Mouse (Mus musculus) layer of hippocampus, adult 9-11 months (tissue): ENCODE results near the gene Adamts17.

Experiments
- DNase-seq: peaks from one replicate; pipeline ENCODE4 v3.0.0; 2022

The Adamts17 gene

GRCm38 (mm10) chr7:67110551-67111159, 271.1 kb downstream of the Adamts17 start:
- DNase-seq: no peak

GRCm38 (mm10) chr7:67112495-67113216, 273.1 kb downstream of the Adamts17 start:
- DNase-seq: no peak

- no peak for DNase-seq
Measured at GRCm38 (mm10) chr7:67114056-67114455, 274.5 kb downstream of the Adamts17 start.

GRCm38 (mm10) chr7:67115056-67115455, 275.5 kb downstream of the Adamts17 start:
- no peak for DNase-seq

- DNase-seq: no peak
Measured at GRCm38 (mm10) chr7:67135140-67135539, 295.6 kb downstream of the Adamts17 start.

- no peak for DNase-seq
Measured at GRCm38 (mm10) chr7:67142347-67143015, 302.9 kb downstream of the Adamts17 start.

- DNase-seq: no peak
Measured at GRCm38 (mm10) chr7:67145748-67146147, 306.2 kb downstream of the Adamts17 start.

- no peak for DNase-seq
Measured at GRCm38 (mm10) chr7:67146151-67146550, 306.6 kb downstream of the Adamts17 start.

GRCm38 (mm10) chr7:67149707-67150106, 310.2 kb downstream of the Adamts17 start:
- DNase-seq: no peak

- no peak for DNase-seq
Measured at GRCm38 (mm10) chr7:67152626-67153025, 313.1 kb downstream of the Adamts17 start.

- no peak for DNase-seq
Measured at GRCm38 (mm10) chr7:67162135-67162534, 322.6 kb downstream of the Adamts17 start.

GRCm38 (mm10) chr7:67168288-67168687, 328.8 kb downstream of the Adamts17 start:
- DNase-seq: no peak

GRCm38 (mm10) chr7:67168763-67169569, 329.4 kb downstream of the Adamts17 start:
- DNase-seq: no peak

- no peak for DNase-seq
Measured at GRCm38 (mm10) chr7:67173522-67174195, 334.1 kb downstream of the Adamts17 start.

GRCm38 (mm10) chr7:67183786-67184185, 344.3 kb downstream of the Adamts17 start:
- no peak for DNase-seq

- no peak for DNase-seq
Measured at GRCm38 (mm10) chr7:67199412-67199811, 359.9 kb downstream of the Adamts17 start.
